Mouse (Mus musculus) midbrain, embryonic 13.5 days (tissue): ENCODE data around the gene Ficd. TPM values are rescaled to one million over a fixed set of nuclear protein-coding genes. Genes with fewer than 3 reads are reported as not detected.
"Not testable (repeated sequence)": the region's sequence is repeated elsewhere in the genome, so short reads cannot be mapped to it uniquely, and the experiment has no call there.

Source experiments
- ATAC-seq: fragments of 200-750 bp; cut with Nextera tagmentation; 2 replicates; pipeline ENCODE4 v1.8.0; 2017; ENCODE audit warnings: mild to moderate bottlenecking, moderate TSS enrichment, moderate library complexity
- H3K27ac ChIP-seq: fragments of 300-500 bp; sonication (generic); 2 replicates; pipeline ENCODE4 v1.5.1; 2015; ENCODE audit warnings: inconsistent platforms, mild to moderate bottlenecking, moderate library complexity
- H3K27me3 ChIP-seq: fragments of 300-500 bp; sonication (generic); 2 replicates; pipeline ENCODE4 v1.6.1; 2015; ENCODE audit warnings: mild to moderate bottlenecking, inconsistent platforms
- H3K36me3 ChIP-seq: fragments of 300-500 bp; sonication (generic); 2 replicates; pipeline ENCODE4 v1.6.1; 2015; ENCODE audit warnings: mild to moderate bottlenecking, inconsistent platforms
- H3K4me1 ChIP-seq: fragments of 300-500 bp; sonication (generic); replicated peaks from 2 replicates; pipeline ENCODE4 v1.6.1; 2015; ENCODE audit warnings: inconsistent platforms
- H3K4me2 ChIP-seq: fragments of 300-500 bp; sonication (generic); replicated peaks from 2 replicates; pipeline ENCODE4 v1.6.1; 2015; ENCODE audit warnings: moderate library complexity, mild to moderate bottlenecking, inconsistent platforms
- H3K4me3 ChIP-seq: fragments of 300-500 bp; sonication (generic); replicated peaks from 2 replicates; pipeline ENCODE4 v1.5.1; 2015; ENCODE audit warnings: mild to moderate bottlenecking, inconsistent platforms
- H3K9ac ChIP-seq: fragments of 300-500 bp; sonication (generic); replicated peaks from 2 replicates; pipeline ENCODE4 v1.6.1; 2015; ENCODE audit warnings: mild to moderate bottlenecking, inconsistent platforms
- H3K9me3 ChIP-seq: fragments of 300-500 bp; sonication (generic); 2 replicates; pipeline ENCODE4 v1.6.1; 2016; ENCODE audit warnings: mild to moderate bottlenecking, inconsistent platforms
- WGBS: fragments of 180-500 bp; shearing (Covaris S2); methylation state at CpG from one replicate; pipeline ENCODE4 v1.1.7; 2015; 5-methylcytosine and 5-hydroxymethylcytosine counted together
- polyA plus RNA-seq: library from polyadenylated mRNA; unstranded; fragments of >200 nt; fragmentation: Nextera tagmentation; extraction: Ambion mirVana; gene quantifications from 2 replicates; pipeline ENCODE4 v1.2.1, GENCODE M21; 2015

The Ficd gene
- polyA plus RNA-seq, 1 experiment from 2014 or later, result 7.2 TPM

GRCm38 (mm10) chr5:113765641-113766526 is 30.3 kb downstream of the Ficd start:
- Histone ChIP-seq H3K4me3 (no peak overlapping the region), H3K4me2 (no peak overlapping the region), H3K27me3 (no peaks in the 10 kb centered on the region), H3K4me1 (peaks cover 23% of the 10 kb centered on the region), H3K9me3 (no peaks in the 10 kb centered on the region), H3K27ac (no peak overlapping the region), H3K9ac (no peak overlapping the region), H3K36me3 (peaks cover 69% of the 10 kb centered on the region)
- no peak for ATAC-seq
- 93% methylated on average over 13 of the region's 13 CpGs for WGBS

GRCm38 (mm10) chr5:113768806-113769205 is 33.2 kb downstream of the Ficd start:
- Histone ChIP-seq H3K4me3 (no peak overlapping the region), H3K36me3 (peaks cover 39% of the 10 kb centered on the region), H3K9ac (no peak overlapping the region), H3K9me3 (no peaks in the 10 kb centered on the region), H3K4me2 (no peak overlapping the region), H3K27ac (no peak overlapping the region), H3K27me3 (no peaks in the 10 kb centered on the region), H3K4me1 (peaks cover 32% of the 10 kb centered on the region)
- 97% methylated on average over 8 of the region's 8 CpGs for WGBS
- no peak for ATAC-seq

- ATAC-seq, result peak; percentile 82
- Histone ChIP-seq H3K4me3 (peak overlapping the region; percentile 86), H3K4me1 (peaks cover 35% of the 10 kb centered on the region), H3K4me2 (peak overlapping the region; percentile 96), H3K9me3 (no peaks in the 10 kb centered on the region), H3K9ac (peak overlapping the region; percentile 88), H3K27ac (peak overlapping the region; percentile 95), H3K27me3 (no peaks in the 10 kb centered on the region), H3K36me3 (peaks cover 48% of the 10 kb centered on the region)
- under 1% methylated on average over 92 of the region's 97 CpGs for WGBS
Measured at GRCm38 (mm10) chr5:113771213-113772162, 35.9 kb downstream of the Ficd start.

GRCm38 (mm10) chr5:113772450-113772895 is 36.9 kb downstream of the Ficd start, which contains the start of the genes Sart3 and Iscu:
Sart3 (minus strand) TSS chr5:113772510.
Iscu (plus strand) TSS chr5:113772748.
- Histone ChIP-seq H3K4me3 (peak within 1 kb of the TSS; percentile 86), H3K4me1 (peaks cover 35% of the 10 kb centered on the region), H3K36me3 (peaks cover 47% of the 10 kb centered on the region), H3K4me2 (peak within 1 kb of the TSS; percentile 96), H3K9ac (peak within 1 kb of the TSS; percentile 88), H3K27me3 (no peaks in the 10 kb centered on the region), H3K27ac (peak within 1 kb of the TSS; percentile 95), H3K9me3 (no peaks in the 10 kb centered on the region)
- peak; percentile 85 for ATAC-seq
- under 1% methylated on average over 47 of the region's 49 CpGs for WGBS

- peak overlapping the region; percentile 88 for H3K9ac ChIP-seq
- no peaks in the 10 kb centered on the region for H3K9me3 ChIP-seq
- peak overlapping the region; percentile 96 for H3K4me2 ChIP-seq
- 4% methylated on average over 21 of the region's 38 CpGs for WGBS
- peaks cover 46% of the 10 kb centered on the region for H3K36me3 ChIP-seq
- peak; percentile 69 for ATAC-seq
- peaks cover 35% of the 10 kb centered on the region for H3K4me1 ChIP-seq
- H3K27ac ChIP-seq, result peak overlapping the region; percentile 95
- H3K4me3 ChIP-seq, result peak overlapping the region; percentile 86
- H3K27me3 ChIP-seq, result no peaks in the 10 kb centered on the region
Measured at GRCm38 (mm10) chr5:113772905-113773519, 37.4 kb downstream of the Ficd start.

GRCm38 (mm10) chr5:113773664-113774063 is 38.1 kb downstream of the Ficd start:
- H3K4me3 ChIP-seq, result peak overlapping the region; percentile 86
- under 1% methylated on average over 7 of the region's 7 CpGs for WGBS

GRCm38 (mm10) chr5:113775585-113775984 is 40.0 kb downstream of the Ficd start:
- Histone ChIP-seq H3K9me3 (no peaks in the 10 kb centered on the region), H3K27me3 (no peaks in the 10 kb centered on the region), H3K4me3 (no peak overlapping the region), H3K9ac (no peak overlapping the region), H3K4me2 (no peak overlapping the region), H3K36me3 (peaks cover 47% of the 10 kb centered on the region), H3K27ac (no peak overlapping the region), H3K4me1 (peaks cover 14% of the 10 kb centered on the region)
- ATAC-seq, result no peak
- 91% methylated on average over 10 of the region's 10 CpGs for WGBS

More at GRCm38 (mm10) chr5:113773664-113774063, 38.1 kb downstream of the Ficd start:
- peaks cover 33% of the 10 kb centered on the region for H3K4me1 ChIP-seq
- H3K27me3 ChIP-seq, result no peaks in the 10 kb centered on the region
- H3K9me3 ChIP-seq, result no peaks in the 10 kb centered on the region
- no peak overlapping the region for H3K27ac ChIP-seq
- ATAC-seq, result no peak
- H3K9ac ChIP-seq, result peak overlapping the region; percentile 88
- H3K36me3 ChIP-seq, result peaks cover 46% of the 10 kb centered on the region
- peak overlapping the region; percentile 96 for H3K4me2 ChIP-seq

GRCm38 (mm10) chr5:113776128-113776895 is 40.7 kb downstream of the Ficd start:
- no peaks in the 10 kb centered on the region for H3K27me3 ChIP-seq
- 90% methylated on average over 15 of the region's 15 CpGs for WGBS

GRCm38 (mm10) chr5:113776896-113777226 is 41.3 kb downstream of the Ficd start:
- Histone ChIP-seq H3K4me3 (no peak overlapping the region), H3K36me3 (peaks cover 47% of the 10 kb centered on the region)

More at GRCm38 (mm10) chr5:113776128-113776895, 40.7 kb downstream of the Ficd start:
- H3K4me1 ChIP-seq, result peaks cover 12% of the 10 kb centered on the region
- H3K9me3 ChIP-seq, result no peaks in the 10 kb centered on the region
- no peak overlapping the region for H3K4me2 ChIP-seq
- ATAC-seq, result no peak
- no peak overlapping the region for H3K27ac ChIP-seq
- no peak overlapping the region for H3K9ac ChIP-seq
- H3K36me3 ChIP-seq, result peaks cover 47% of the 10 kb centered on the region
- H3K4me3 ChIP-seq, result no peak overlapping the region

GRCm38 (mm10) chr5:113777728-113778127 is 42.1 kb downstream of the Ficd start:
- not testable (repeated sequence) for H3K9me3 ChIP-seq, ATAC-seq, H3K4me3 ChIP-seq, H3K4me2 ChIP-seq, H3K27ac ChIP-seq, H3K9ac ChIP-seq, H3K27me3 ChIP-seq
- Histone ChIP-seq H3K4me1 (peaks cover 12% of the 10 kb centered on the region), H3K36me3 (peaks cover 47% of the 10 kb centered on the region)
- 93% methylated on average over 8 of the region's 8 CpGs for WGBS

More at GRCm38 (mm10) chr5:113776896-113777226, 41.3 kb downstream of the Ficd start:
- ATAC-seq, result no peak
- Histone ChIP-seq H3K27me3 (no peaks in the 10 kb centered on the region), H3K9me3 (no peaks in the 10 kb centered on the region), H3K27ac (no peak overlapping the region), H3K4me2 (no peak overlapping the region), H3K4me1 (peaks cover 12% of the 10 kb centered on the region), H3K9ac (no peak overlapping the region)
- WGBS, result 87% methylated on average over 8 of the region's 8 CpGs

- Histone ChIP-seq H3K9ac (no peak overlapping the region), H3K4me2 (no peak overlapping the region), H3K27ac (no peak overlapping the region), H3K27me3 (peaks cover 19% of the 10 kb centered on the region), H3K4me1 (no peaks in the 10 kb centered on the region), H3K9me3 (no peaks in the 10 kb centered on the region), H3K36me3 (peaks cover 43% of the 10 kb centered on the region), H3K4me3 (no peak overlapping the region)
- ATAC-seq, result no peak
- 83% methylated on average over 5 of the region's 5 CpGs for WGBS
Measured at GRCm38 (mm10) chr5:113779569-113779968, 44.0 kb downstream of the Ficd start.
